Mouse (Mus musculus) ovary, adult 10 weeks (tissue): ENCODE measurements around the gene 2410141K09Rik. TPM values are rescaled to one million over a fixed set of nuclear protein-coding genes. Genes with fewer than 3 reads are reported as not detected.

Experiments used
- polyA plus RNA-seq: library from polyadenylated mRNA; stranded (reverse); fragments of 350-450 nt; fragmentation: Illumina TruSeq; extraction: RNeasy Lipid Tissue Mini Kit (QIAGEN cat#74804); gene quantifications from one replicate; pipeline ENCODE4 v1.2.3, GENCODE M21; 2014

The 2410141K09Rik gene
- 2.9 TPM for polyA plus RNA-seq

DNA sequence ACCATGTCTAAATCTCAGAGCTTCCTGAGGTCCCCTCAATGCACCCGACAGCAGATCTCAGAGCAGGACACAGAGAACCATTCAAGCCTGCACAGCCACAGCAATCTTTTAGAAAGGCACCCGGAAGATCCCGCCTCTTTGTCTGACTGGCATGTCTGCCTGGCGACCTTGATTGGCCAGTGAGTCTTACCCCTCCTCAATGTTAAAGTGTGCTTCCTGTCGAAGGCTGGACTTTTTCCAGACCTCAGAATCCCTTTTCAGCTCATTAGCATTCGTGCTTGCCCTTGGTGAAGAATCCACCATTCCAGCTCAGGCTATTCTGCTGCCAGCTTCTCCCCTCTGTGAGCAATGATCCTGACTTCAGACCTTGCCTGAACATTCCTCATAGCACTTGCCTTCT, at the start of gene 2410141K09Rik:
Gene 2410141K09Rik, minus strand, starts transcription at position 101 of the 400 bp plus-strand sequence.

Other genes starting within 250 kb of the 2410141K09Rik start
- gene Gm10772, start 213.5 kb downstream of the 2410141K09Rik start, polyA plus RNA-seq: not detected